Mouse (Mus musculus) stomach, embryonic 15.5 days (tissue): ENCODE measurements around the gene Dhcr7. TPM values are rescaled to one million over a fixed set of nuclear protein-coding genes. Genes with fewer than 3 reads are reported as not detected.

Experiments
- ATAC-seq: fragments of 200-750 bp; cut with Nextera tagmentation; 2 replicates; pipeline ENCODE4 v1.8.0; 2017; ENCODE audit warnings: low read depth, moderate number of reproducible peaks, moderate TSS enrichment; ENCODE audit not compliant: insufficient read depth, low FRiP score
- H3K27ac ChIP-seq: fragments of 300-500 bp; sonication (generic); 2 replicates; pipeline ENCODE4 v1.5.1; 2015; ENCODE audit warnings: mild to moderate bottlenecking, inconsistent platforms
- H3K27me3 ChIP-seq: fragments of 300-500 bp; sonication (generic); replicated peaks from 2 replicates; pipeline ENCODE4 v1.6.1; 2015; ENCODE audit warnings: inconsistent platforms
- H3K36me3 ChIP-seq: fragments of 300-500 bp; sonication (generic); 2 replicates; pipeline ENCODE4 v1.6.1; 2015; ENCODE audit warnings: inconsistent platforms
- H3K4me1 ChIP-seq: fragments of 300-500 bp; sonication (generic); 2 replicates; pipeline ENCODE4 v1.6.1; 2015; ENCODE audit warnings: inconsistent platforms
- H3K4me2 ChIP-seq: fragments of 300-500 bp; sonication (generic); 2 replicates; pipeline ENCODE4 v1.6.1; 2015; ENCODE audit warnings: mild to moderate bottlenecking, inconsistent platforms
- H3K4me3 ChIP-seq: fragments of 300-500 bp; sonication (generic); replicated peaks from 2 replicates; pipeline ENCODE4 v1.5.1; 2015; ENCODE audit warnings: inconsistent platforms
- H3K9ac ChIP-seq: fragments of 300-500 bp; sonication (generic); 2 replicates; pipeline ENCODE4 v1.6.1; 2015; ENCODE audit warnings: inconsistent platforms
- H3K9me3 ChIP-seq: fragments of 300-500 bp; sonication (generic); 2 replicates; pipeline ENCODE4 v1.6.1; 2016; ENCODE audit warnings: inconsistent platforms
- WGBS: fragments of 180-500 bp; shearing (Covaris S2); methylation state at CpG from one replicate; pipeline ENCODE4 v1.1.7; 2015; 5-methylcytosine and 5-hydroxymethylcytosine counted together
- polyA plus RNA-seq: library from polyadenylated mRNA; unstranded; fragments of >200 nt; fragmentation: Nextera tagmentation; extraction: Ambion mirVana; gene quantifications from 2 replicates; pipeline ENCODE4 v1.2.1, GENCODE M21; 2015

The Dhcr7 gene
- polyA plus RNA-seq = 49.9 and 51.1 TPM in 2 replicates

DNA sequence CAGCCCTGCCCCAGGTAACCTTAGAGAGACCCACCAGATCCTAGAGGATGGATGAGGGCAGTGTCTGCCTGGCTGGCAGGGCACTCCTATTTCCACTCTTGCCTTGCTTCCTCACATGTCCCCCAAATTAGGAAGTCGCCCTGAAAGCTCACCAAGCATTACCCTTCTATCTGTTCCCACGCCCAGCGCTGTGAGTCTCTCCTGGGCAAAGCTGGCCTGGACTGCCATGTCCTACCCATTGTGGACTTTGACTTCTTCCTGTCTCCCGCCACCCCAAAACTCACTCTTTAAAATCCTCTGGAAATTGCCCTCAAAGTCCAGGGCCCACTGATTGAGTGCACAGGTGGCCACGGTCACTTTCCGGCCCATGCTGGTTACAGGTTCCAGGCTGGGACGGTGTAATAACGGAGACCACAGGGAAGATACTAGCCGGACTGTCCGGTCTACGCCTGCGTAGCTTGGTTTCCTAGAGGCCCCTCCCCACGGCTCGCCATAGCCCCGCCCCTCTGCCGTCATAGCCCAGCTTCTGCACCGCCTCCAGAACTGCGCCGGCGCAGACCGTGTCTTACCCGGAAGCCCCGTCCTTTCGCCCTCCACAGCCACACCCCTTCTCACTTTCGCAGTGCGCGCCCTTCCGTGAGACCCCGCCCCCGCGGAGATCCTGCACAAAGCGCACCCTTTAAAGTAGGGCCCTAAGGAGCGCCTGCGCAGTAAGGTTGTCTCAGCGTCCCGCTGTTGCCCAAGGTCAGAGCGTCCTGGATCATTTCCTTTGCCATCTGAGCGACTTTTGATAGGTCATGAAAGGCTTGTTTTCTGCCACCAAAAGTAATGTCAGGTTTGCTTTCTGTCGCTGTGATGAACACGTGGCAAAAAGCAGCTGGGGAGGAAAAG is at the start of gene Dhcr7, which contains the start of gene Nadsyn1:
Gene Dhcr7, plus strand, starts transcription at position 771 of the 891 bp plus-strand sequence.
Gene Nadsyn1, minus strand, starts transcription at position 475 of the 891 bp plus-strand sequence.
- peak within 1 kb of the TSS; percentile 76 for H3K27ac ChIP-seq
- H3K27me3 ChIP-seq = no peaks in the 10 kb centered on the region
- H3K9me3 ChIP-seq = no peaks in the 10 kb centered on the region
- peak within 1 kb of the TSS; percentile 59 for H3K4me3 ChIP-seq
- no peaks in the 10 kb centered on the region; the same call in 1 of the 2 replicates for H3K36me3 ChIP-seq
- H3K9ac ChIP-seq = peak within 1 kb of the TSS; percentile 50
- ATAC-seq = peak; percentile 98
- whole genome bisulfite sequencing = 1% methylated on average over 40 of the region's 40 CpGs
- H3K4me1 ChIP-seq = peaks cover 12% of the 10 kb centered on the region
- peak within 1 kb of the TSS; percentile 65 for H3K4me2 ChIP-seq

DNA sequence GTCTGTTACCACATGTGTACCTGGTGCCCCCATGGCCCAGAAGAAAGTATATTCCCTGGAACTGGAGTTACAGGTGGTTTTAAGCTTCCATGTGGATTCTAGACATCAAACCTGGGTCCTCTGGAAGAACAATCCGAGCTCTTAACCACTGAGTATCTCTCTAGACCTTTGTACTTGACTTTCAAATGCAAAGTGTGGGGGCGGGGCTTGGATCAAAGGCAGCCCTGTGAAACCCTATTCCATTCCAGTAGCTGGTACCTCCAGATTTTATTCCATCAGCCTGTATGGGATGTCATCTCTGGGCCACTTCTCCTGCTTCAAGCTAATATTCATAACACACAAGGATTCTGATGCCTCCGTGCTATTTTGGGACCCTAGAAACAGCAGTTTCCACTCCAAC is 46.8 kb upstream of the Dhcr7 start:
- no peak overlapping the region for H3K27ac ChIP-seq
- no peaks in the 10 kb centered on the region for H3K27me3 ChIP-seq
- no peak overlapping the region for H3K4me3 ChIP-seq
- 24% methylated on average over 3 of the region's 3 CpGs for WGBS
- no peak for ATAC-seq
- no peaks in the 10 kb centered on the region for H3K4me1 ChIP-seq
- no peaks in the 10 kb centered on the region for H3K9me3 ChIP-seq
- no peak overlapping the region for H3K4me2 ChIP-seq
- H3K9ac ChIP-seq = no peak overlapping the region
- H3K36me3 ChIP-seq = no peaks in the 10 kb centered on the region

DNA sequence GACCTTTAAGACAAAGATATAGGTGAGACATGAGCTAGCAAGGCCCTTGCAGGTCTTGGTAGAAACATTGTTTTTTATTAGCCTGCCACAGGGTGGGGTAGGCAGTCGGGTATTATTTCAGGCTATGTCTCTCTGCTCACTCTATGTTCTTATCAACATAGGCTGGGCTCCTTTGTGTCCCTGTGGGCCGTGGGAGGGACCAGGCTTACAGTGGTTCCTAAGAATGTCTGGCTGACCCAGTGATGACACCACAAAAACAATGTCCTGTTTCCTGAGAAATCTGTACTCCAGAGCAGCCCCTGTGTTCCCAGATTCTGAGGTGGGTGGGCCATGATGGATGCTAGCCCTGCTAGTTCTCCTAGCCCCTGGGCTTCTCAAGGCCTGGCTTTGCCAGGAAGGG is 45.6 kb upstream of the Dhcr7 start:
- Histone ChIP-seq H3K4me2 (no peak overlapping the region), H3K9me3 (no peaks in the 10 kb centered on the region), H3K36me3 (no peaks in the 10 kb centered on the region), H3K4me3 (no peak overlapping the region), H3K27ac (no peak overlapping the region), H3K9ac (no peak overlapping the region), H3K27me3 (no peaks in the 10 kb centered on the region), H3K4me1 (no peaks in the 10 kb centered on the region)
- WGBS = 39% methylated on average over 2 of the region's 2 CpGs
- ATAC-seq = no peak

DNA sequence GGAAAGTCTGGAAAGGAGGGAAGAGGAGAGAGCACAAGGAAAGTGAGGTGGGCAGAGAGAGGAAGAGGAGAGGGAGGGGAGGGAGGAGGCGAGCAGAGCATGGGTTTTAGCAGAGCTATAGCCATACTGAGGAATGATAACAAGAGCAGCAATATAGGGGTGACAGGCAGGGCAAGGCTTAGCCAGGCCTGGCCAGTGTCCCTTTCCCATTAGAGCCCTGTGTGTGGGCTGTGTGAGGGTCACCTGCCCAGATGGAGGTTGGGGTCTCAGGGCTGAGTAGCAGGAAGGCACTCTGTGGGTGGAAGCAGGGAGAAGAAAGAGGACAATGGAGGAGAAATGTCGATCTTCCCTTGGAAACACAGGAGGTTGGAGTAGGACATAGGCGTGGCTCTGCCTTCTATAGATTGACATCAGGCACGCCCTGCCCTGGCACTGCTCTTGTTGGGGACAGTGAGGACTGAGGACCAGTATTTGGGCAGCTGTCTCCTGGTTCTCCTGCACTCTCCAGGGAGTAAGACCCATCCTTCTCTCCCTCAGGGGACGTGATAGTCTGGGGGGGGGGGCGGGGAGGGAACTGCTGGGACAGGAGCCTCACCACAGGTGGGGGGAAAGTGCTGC is 39.5 kb upstream of the Dhcr7 start:
- 0 out of 2 replicates have a peak overlapping the region, but pooled peaks have one; percentile 6 for H3K9ac ChIP-seq
- H3K27ac ChIP-seq = peak overlapping the region; percentile 72
- peak overlapping the region; percentile 74 for H3K4me2 ChIP-seq
- H3K27me3 ChIP-seq = no peaks in the 10 kb centered on the region
- H3K9me3 ChIP-seq = no peaks in the 10 kb centered on the region
- no peaks in the 10 kb centered on the region for H3K36me3 ChIP-seq
- ATAC-seq = peak; percentile 59
- 20% methylated on average over 5 of the region's 6 CpGs for WGBS
- peaks cover 20% of the 10 kb centered on the region for H3K4me1 ChIP-seq
- H3K4me3 ChIP-seq = peak overlapping the region; percentile 43

DNA sequence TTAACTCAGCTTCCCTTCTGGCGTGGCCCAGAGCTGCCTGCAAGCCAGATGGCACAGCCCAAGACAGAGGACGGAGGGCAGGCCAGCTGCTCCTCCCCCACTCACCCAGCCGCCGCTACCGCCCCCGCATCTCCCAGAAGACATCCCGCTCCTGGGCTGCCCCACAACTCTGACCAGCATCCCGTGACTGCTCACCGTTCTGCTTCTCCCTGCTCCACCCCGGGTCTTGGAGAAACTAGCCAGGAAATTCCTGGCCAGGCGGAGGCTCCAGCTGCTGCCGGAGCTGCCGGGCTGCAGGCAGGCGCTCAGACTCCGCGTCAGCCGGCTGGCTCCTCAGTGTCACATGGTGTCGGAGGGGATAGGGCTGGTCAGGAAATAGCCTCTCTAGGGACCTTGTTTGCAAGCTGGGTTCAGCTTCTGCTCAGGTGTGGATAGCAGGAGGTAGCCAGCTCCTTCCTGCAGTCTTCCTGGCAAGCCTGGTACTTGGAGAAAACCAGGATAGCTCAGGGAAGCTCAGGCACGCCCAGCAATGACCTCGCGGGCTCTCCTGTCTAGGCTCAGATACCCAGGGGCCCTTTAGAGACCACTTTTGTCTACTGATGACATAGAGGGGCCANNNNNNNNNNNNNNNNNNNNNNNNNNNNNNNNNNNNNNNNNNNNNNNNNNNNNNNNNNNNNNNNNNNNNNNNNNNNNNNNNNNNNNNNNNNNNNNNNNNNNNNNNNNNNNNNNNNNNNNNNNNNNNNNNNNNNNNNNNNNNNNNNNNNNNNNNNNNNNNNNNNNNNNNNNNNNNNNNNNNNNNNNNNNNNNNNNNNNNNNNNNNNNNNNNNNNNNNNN is 38.7 kb upstream of the Dhcr7 start, which contains the start of gene Mrgpre:
Gene Mrgpre, minus strand, starts transcription at position 505 of the 834 bp plus-strand sequence.
- Histone ChIP-seq H3K4me2 (peak within 1 kb of the TSS; percentile 74), H3K9ac (0 out of 2 replicates have a peak within 1 kb of the TSS, but pooled peaks have one; percentile 6), H3K36me3 (no peaks in the 10 kb centered on the region), H3K27me3 (no peaks in the 10 kb centered on the region), H3K4me1 (peaks cover 20% of the 10 kb centered on the region), H3K27ac (peak within 1 kb of the TSS; percentile 72), H3K9me3 (no peaks in the 10 kb centered on the region), H3K4me3 (peak within 1 kb of the TSS; percentile 43)
- 2% methylated on average over 21 of the region's 21 CpGs for WGBS
- peak; percentile 87 for ATAC-seq

DNA sequence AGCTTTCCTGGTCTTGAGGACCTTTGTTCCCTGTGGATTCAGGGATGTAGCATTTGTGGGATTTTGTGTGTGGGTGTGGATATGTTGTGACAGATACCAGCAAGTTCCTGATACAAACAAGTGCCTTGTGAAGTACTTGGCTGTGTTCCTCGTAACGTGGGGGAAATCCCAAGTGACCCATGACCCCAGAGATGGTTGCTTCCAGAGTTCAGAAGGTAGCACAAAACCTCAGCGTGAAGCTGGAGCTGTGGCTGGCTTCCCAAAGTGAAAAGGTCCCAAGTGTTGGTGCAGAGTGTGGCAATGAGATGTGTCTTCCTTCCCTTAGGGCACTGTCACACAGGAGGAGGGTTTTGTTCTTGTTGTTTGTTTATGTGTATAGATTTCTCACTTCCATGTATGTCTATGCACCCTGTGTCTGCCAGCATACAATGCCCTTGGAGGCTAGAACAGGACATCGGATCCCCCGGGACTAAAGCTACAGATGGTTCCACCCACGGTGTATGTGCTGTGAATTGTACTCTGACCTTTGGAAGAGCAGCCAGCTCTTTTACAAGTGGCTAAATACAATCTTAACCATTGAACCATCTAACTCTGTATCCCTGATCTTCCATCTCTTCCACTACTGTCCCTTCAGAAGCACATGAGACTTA is 30.5 kb upstream of the Dhcr7 start:
- Histone ChIP-seq H3K9ac (no peak overlapping the region), H3K27me3 (no peaks in the 10 kb centered on the region), H3K9me3 (no peaks in the 10 kb centered on the region), H3K4me3 (no peak overlapping the region), H3K4me1 (no peaks in the 10 kb centered on the region), H3K36me3 (peaks cover 15% of the 10 kb centered on the region; the same call in 1 of the 2 replicates), H3K27ac (no peak overlapping the region), H3K4me2 (no peak overlapping the region)
- ATAC-seq = no peak
- WGBS = 70% methylated on average over 6 of the region's 6 CpGs

DNA sequence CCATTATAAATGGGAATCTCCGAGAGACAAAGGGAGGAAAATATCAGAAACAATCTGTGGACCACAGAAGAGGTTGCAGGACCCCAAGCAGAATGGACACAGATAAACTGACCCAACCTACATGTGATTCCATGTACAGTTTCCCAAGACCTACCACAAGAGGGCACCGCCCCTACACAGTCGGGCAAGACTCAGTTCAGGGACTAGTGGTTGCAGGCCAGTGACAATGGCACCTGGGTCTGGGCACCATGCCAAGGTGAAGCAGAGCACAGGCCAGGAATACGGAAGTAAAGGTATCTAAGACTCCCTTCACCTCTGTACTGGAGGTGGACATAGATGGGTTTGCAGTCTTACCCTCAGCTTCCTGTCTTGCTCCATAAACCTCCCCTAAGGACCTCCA is 29.8 kb upstream of the Dhcr7 start:
- H3K9ac ChIP-seq = no peak overlapping the region
- ATAC-seq = peak; percentile 84
- no peaks in the 10 kb centered on the region for H3K9me3 ChIP-seq
- H3K36me3 ChIP-seq = peaks cover 20% of the 10 kb centered on the region
- no peaks in the 10 kb centered on the region for H3K27me3 ChIP-seq
- no peak overlapping the region for H3K4me3 ChIP-seq
- H3K4me2 ChIP-seq = no peak overlapping the region
- H3K4me1 ChIP-seq = no peaks in the 10 kb centered on the region
- no peak overlapping the region for H3K27ac ChIP-seq
- WGBS = 59% methylated on average over 4 of the region's 4 CpGs

DNA sequence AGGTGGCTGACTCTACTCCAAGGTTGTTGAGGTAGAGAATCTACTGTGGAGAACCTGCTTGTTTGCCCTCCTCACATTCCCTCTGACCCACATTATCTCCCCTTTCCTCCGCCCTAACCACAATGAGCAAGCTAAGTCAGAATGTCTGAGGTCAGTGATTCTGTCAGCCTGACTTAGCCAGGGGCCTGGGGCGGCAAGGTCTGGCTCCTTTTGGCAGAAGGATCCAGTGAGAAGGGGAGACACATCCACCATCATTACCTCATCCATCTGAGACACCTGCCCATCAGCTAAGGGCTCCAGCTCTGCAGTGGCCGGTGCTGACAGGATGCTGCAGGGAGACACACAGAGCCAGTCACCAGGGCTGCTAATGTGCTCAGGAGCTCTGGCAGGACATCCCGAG is 24.2 kb upstream of the Dhcr7 start:
- H3K9me3 ChIP-seq = no peaks in the 10 kb centered on the region
- H3K27me3 ChIP-seq = no peaks in the 10 kb centered on the region
- no peaks in the 10 kb centered on the region for H3K4me1 ChIP-seq
- ATAC-seq = no peak
- H3K9ac ChIP-seq = no peak overlapping the region
- 83% methylated on average over 4 of the region's 4 CpGs for WGBS
- H3K4me3 ChIP-seq = no peak overlapping the region
- H3K4me2 ChIP-seq = no peak overlapping the region
- H3K36me3 ChIP-seq = peaks cover 43% of the 10 kb centered on the region
- no peak overlapping the region for H3K27ac ChIP-seq

DNA sequence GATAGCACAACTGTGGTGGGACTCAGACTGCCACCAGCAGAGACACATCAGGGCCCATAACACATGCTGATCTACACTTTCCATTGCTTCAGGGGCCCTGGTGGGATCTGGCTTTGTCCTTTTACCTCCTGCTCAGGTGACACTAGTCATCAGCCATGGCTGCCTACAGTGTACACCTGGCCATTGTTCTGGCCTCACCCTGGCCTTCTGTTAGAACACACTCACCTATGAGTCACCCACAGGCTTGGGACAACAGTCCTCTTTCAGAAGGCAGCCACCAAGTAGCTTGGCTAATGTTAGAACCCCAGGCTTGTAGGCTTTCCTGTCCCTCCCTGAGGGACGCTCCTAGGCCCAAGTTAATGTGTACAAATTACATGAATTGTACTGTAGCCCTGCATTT is 22.2 kb upstream of the Dhcr7 start:
- Histone ChIP-seq H3K9me3 (no peaks in the 10 kb centered on the region), H3K27me3 (no peaks in the 10 kb centered on the region), H3K4me2 (no peak overlapping the region), H3K4me1 (0 out of 2 replicates have a peak, but pooled peaks cover 10% of the 10 kb centered on the region), H3K4me3 (no peak overlapping the region), H3K9ac (no peak overlapping the region), H3K36me3 (peaks cover 40% of the 10 kb centered on the region), H3K27ac (peak overlapping the region; percentile 48)
- peak; percentile 68 for ATAC-seq
- WGBS = 65% methylated on average over 1 of the region's 1 CpGs

DNA sequence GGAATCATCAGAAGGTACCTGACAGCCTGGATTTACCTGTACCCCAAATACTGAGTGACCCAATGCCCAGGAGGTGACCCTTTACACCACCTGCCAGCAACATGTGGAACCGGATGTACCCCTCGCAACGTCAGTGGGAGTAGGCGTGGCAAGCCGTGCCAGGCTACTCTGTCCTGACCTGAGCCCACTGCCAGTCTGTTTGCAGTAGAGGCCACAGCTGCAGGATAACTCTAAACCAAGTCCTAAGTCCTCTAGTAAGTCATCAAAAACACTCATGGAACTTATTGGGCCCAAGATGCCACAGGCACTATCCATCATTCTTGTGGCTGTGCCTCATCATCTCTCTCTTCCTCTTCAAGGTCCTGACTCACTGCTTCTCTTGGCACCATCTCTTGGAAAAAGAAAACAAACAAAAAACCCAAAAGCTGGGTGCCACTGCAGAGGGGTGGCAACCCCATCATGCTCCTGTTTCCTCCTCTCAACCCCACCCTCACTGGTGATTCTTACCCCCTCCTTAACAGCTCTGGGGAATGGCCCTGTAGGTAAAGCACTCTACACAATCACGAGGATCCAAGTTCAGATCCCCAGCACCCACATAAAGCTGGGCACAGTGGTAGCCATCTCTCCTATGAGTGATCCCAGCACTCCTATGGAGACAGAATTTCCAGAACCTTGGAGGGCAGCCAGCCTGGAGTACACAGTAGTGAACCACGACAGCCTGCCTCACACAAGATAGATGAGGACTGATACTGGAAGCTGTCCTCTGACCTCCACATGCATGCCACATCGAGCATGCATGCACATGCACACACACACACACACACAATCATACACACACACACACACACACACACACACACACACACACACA is 21.5 kb upstream of the Dhcr7 start:
- H3K27ac ChIP-seq = peak overlapping the region; percentile 48
- peaks cover 35% of the 10 kb centered on the region for H3K36me3 ChIP-seq
- 77% methylated on average over 8 of the region's 8 CpGs for WGBS
- no peak overlapping the region for H3K9ac ChIP-seq
- no peak overlapping the region for H3K4me2 ChIP-seq
- no peaks in the 10 kb centered on the region for H3K9me3 ChIP-seq
- H3K4me1 ChIP-seq = 0 out of 2 replicates have a peak, but pooled peaks cover 12% of the 10 kb centered on the region
- no peak overlapping the region for H3K4me3 ChIP-seq
- no peaks in the 10 kb centered on the region for H3K27me3 ChIP-seq
- ATAC-seq = no peak
